ENCODE assay signal across 13 mouse cellular contexts in genomic region chr16:18370197-18370596, GRCm38 (mm10).
"Had no signal": no experiment of that assay in that cellular context is flagged by ENCODE, and none has a peak within 500 bp of the region (broad histone marks: within the 10 kb centered on the region; RNA-seq: fewer than 3 reads in every experiment).

No protein-coding gene starts in this region.

- H3K36me3 ChIP-seq: limb, embryonic 13.5 days; midbrain, embryonic 15.5 days; neural tube, embryonic 12.5 days had no signal

- H3K9me3 ChIP-seq: limb, embryonic 13.5 days; midbrain, embryonic 15.5 days; neural tube, embryonic 12.5 days had no signal

- ATAC-seq: intestine, postnatal 0 days; lung, postnatal 0 days; midbrain, embryonic 15.5 days had no signal

- H3K4me1 ChIP-seq: limb, embryonic 13.5 days; midbrain, embryonic 15.5 days; neural tube, embryonic 12.5 days had no signal

- H3K9ac ChIP-seq: limb, embryonic 13.5 days; midbrain, embryonic 15.5 days; neural tube, embryonic 12.5 days had no signal

- H3K27me3 ChIP-seq: limb, embryonic 13.5 days; midbrain, embryonic 15.5 days; neural tube, embryonic 12.5 days had no signal

- DNase-seq: kidney, adult 8-10 months; kidney, postnatal 14 days; left cerebral cortex, postnatal 4 days; lung, adult 18-20 months; lung, postnatal 36 days; thymus, postnatal 4 days had no signal

- H3K27ac ChIP-seq: limb, embryonic 13.5 days; midbrain, embryonic 15.5 days; neural tube, embryonic 12.5 days; stomach, postnatal 0 days had no signal

- H3K4me3 ChIP-seq: limb, embryonic 13.5 days; midbrain, embryonic 15.5 days; neural tube, embryonic 12.5 days had no signal

- H3K4me2 ChIP-seq: limb, embryonic 13.5 days; midbrain, embryonic 11.5 days; midbrain, embryonic 15.5 days; neural tube, embryonic 12.5 days had no signal
